Mouse (Mus musculus) hindbrain, embryonic 11.5 days (tissue): Measurements from ENCODE around the gene Selplg. TPM values are rescaled to one million over a fixed set of nuclear protein-coding genes. Genes with fewer than 3 reads are reported as not detected.
"Not testable (repeated sequence)": the region's sequence is repeated elsewhere in the genome, so short reads cannot be mapped to it uniquely, and the experiment has no call there.

Experiments used
- ATAC-seq: fragments of 200-750 bp; cut with Nextera tagmentation; 2 replicates; pipeline ENCODE4 v1.8.0; 2017; ENCODE audit warnings: mild to moderate bottlenecking, moderate TSS enrichment, moderate library complexity; ENCODE audit not compliant: low FRiP score
- DNase-seq: peaks from one replicate; pipeline ENCODE4 v3.0.0-alpha.2; 2015; ENCODE audit warnings: low spot score
- H3K27ac ChIP-seq: fragments of 300-500 bp; sonication (generic); 2 replicates; pipeline ENCODE4 v1.5.1; 2014; ENCODE audit warnings: mild to moderate bottlenecking, low read depth, low read length
- H3K27me3 ChIP-seq: fragments of 300-500 bp; sonication (generic); 2 replicates; pipeline ENCODE4 v1.6.1; 2014; ENCODE audit warnings: mild to moderate bottlenecking, low read length, moderate library complexity, mixed read lengths; ENCODE audit not compliant: control insufficient read depth, insufficient read depth
- H3K36me3 ChIP-seq: fragments of 300-500 bp; sonication (generic); 2 replicates; pipeline ENCODE4 v1.6.1; 2014; ENCODE audit warnings: mild to moderate bottlenecking, low read length, moderate library complexity, mixed read lengths; ENCODE audit not compliant: control insufficient read depth, insufficient read depth
- H3K4me1 ChIP-seq: fragments of 300-500 bp; sonication (generic); replicated peaks from 2 replicates; pipeline ENCODE4 v1.6.1; 2014; ENCODE audit warnings: low read length, mixed read lengths; ENCODE audit not compliant: control insufficient read depth, insufficient read depth
- H3K4me2 ChIP-seq: fragments of 300-500 bp; sonication (generic); replicated peaks from 2 replicates; pipeline ENCODE4 v1.6.1; 2014; ENCODE audit warnings: mild to moderate bottlenecking, low read depth, low read length
- H3K4me3 ChIP-seq: fragments of 300-500 bp; sonication (generic); 2 replicates; pipeline ENCODE4 v1.5.1; 2014; ENCODE audit warnings: low read depth, low read length
- H3K9ac ChIP-seq: fragments of 300-500 bp; sonication (generic); 2 replicates; pipeline ENCODE4 v1.6.1; 2014; ENCODE audit warnings: low read depth, low read length
- H3K9me3 ChIP-seq: fragments of 300-500 bp; sonication (generic); 2 replicates; pipeline ENCODE4 v1.6.1; 2016; ENCODE audit warnings: low read length; ENCODE audit not compliant: control insufficient read depth
- WGBS: fragments of 180-500 bp; shearing (Covaris S2); extraction: QIAGEN DNeasy Blood & Tissue Kit; methylation state at CpG from one replicate; pipeline ENCODE4 v1.1.7; 2014; 5-methylcytosine and 5-hydroxymethylcytosine counted together
- polyA plus RNA-seq: library from polyadenylated mRNA; unstranded; fragments of >200 nt; fragmentation: Nextera tagmentation; extraction: Ambion mirVana; gene quantifications from 2 replicates; pipeline ENCODE4 v1.2.1, GENCODE M21; 2014

Selplg gene
- polyA plus RNA-seq, 1 experiment from 2014 or later, result 1.0 TPM

GRCm38 (mm10) chr5:113784104-113784503 is 48.3 kb downstream of the Selplg start:
- H3K9me3 ChIP-seq, H3K36me3 ChIP-seq, H3K4me1 ChIP-seq, H3K4me3 ChIP-seq, DNase-seq, ATAC-seq, H3K4me2 ChIP-seq, H3K9ac ChIP-seq, H3K27ac ChIP-seq, H3K27me3 ChIP-seq: not testable (repeated sequence)
- WGBS, result 24% methylated on average over 3 of the region's 3 CpGs

GRCm38 (mm10) chr5:113783581-113784001 is 48.9 kb downstream of the Selplg start:
- no peaks in the 10 kb centered on the region for H3K27me3 ChIP-seq
- H3K4me2 ChIP-seq, result no peak overlapping the region
- H3K4me3 ChIP-seq, result no peak overlapping the region
- ATAC-seq (no peak), DNase-seq (peak; percentile 16)
- H3K27ac ChIP-seq, result no peak overlapping the region
- no peaks in the 10 kb centered on the region for H3K9me3 ChIP-seq
- no peaks in the 10 kb centered on the region for H3K4me1 ChIP-seq
- 19% methylated on average over 12 of the region's 12 CpGs for WGBS
- no peaks in the 10 kb centered on the region for H3K36me3 ChIP-seq
- H3K9ac ChIP-seq, result no peak overlapping the region

GRCm38 (mm10) chr5:113782624-113783023 is 49.8 kb downstream of the Selplg start:
- DNase-seq, result no peak
- no peaks in the 10 kb centered on the region for H3K4me1 ChIP-seq
- no peaks in the 10 kb centered on the region for H3K27me3 ChIP-seq
- no peaks in the 10 kb centered on the region for H3K36me3 ChIP-seq
- no peak overlapping the region for H3K27ac ChIP-seq
- no peak overlapping the region for H3K4me3 ChIP-seq
- H3K4me2 ChIP-seq, result no peak overlapping the region
- no peak for ATAC-seq
- no peaks in the 10 kb centered on the region for H3K9me3 ChIP-seq
- no peak overlapping the region for H3K9ac ChIP-seq
- WGBS, result 91% methylated on average over 7 of the region's 7 CpGs

- WGBS, result 78% methylated on average over 7 of the region's 7 CpGs
- no peaks in the 10 kb centered on the region for H3K27me3 ChIP-seq
- no peaks in the 10 kb centered on the region for H3K4me1 ChIP-seq
- no peaks in the 10 kb centered on the region for H3K9me3 ChIP-seq
- H3K4me3 ChIP-seq, result no peak overlapping the region
- no peak for DNase-seq
- H3K36me3 ChIP-seq, result 0 out of 2 replicates have a peak, but pooled peaks cover under 1% of the 10 kb centered on the region
- no peak for ATAC-seq
- H3K9ac ChIP-seq, result no peak overlapping the region
- no peak overlapping the region for H3K4me2 ChIP-seq
- no peak overlapping the region for H3K27ac ChIP-seq
Observed at GRCm38 (mm10) chr5:113781875-113782274, 50.6 kb downstream of the Selplg start.

GRCm38 (mm10) chr5:113781254-113781653 is 51.2 kb downstream of the Selplg start:
- no peak for ATAC-seq
- Histone ChIP-seq H3K27me3 (no peaks in the 10 kb centered on the region), H3K9me3 (no peaks in the 10 kb centered on the region), H3K36me3 (peaks cover 4% of the 10 kb centered on the region), H3K4me1 (no peaks in the 10 kb centered on the region), H3K4me3 (no peak overlapping the region), H3K9ac (no peak overlapping the region), H3K27ac (no peak overlapping the region), H3K4me2 (no peak overlapping the region)
- no peak for DNase-seq
- 79% methylated on average over 7 of the region's 7 CpGs for WGBS

GRCm38 (mm10) chr5:113780763-113781162 is 51.7 kb downstream of the Selplg start:
- H3K36me3 ChIP-seq, result peaks cover 4% of the 10 kb centered on the region
- no peak overlapping the region for H3K27ac ChIP-seq
- WGBS, result 87% methylated on average over 5 of the region's 5 CpGs

GRCm38 (mm10) chr5:113780082-113780752 is 52.2 kb downstream of the Selplg start:
- Histone ChIP-seq H3K4me2 (no peak overlapping the region), H3K4me1 (no peaks in the 10 kb centered on the region), H3K27me3 (no peaks in the 10 kb centered on the region), H3K27ac (no peak overlapping the region), H3K36me3 (peaks cover 4% of the 10 kb centered on the region), H3K9ac (no peak overlapping the region), H3K9me3 (no peaks in the 10 kb centered on the region), H3K4me3 (no peak overlapping the region)
- no peak for DNase-seq
- no peak for ATAC-seq
- 94% methylated on average over 3 of the region's 3 CpGs for WGBS

More at GRCm38 (mm10) chr5:113780763-113781162, 51.7 kb downstream of the Selplg start:
- Histone ChIP-seq H3K9ac (no peak overlapping the region), H3K4me3 (no peak overlapping the region), H3K27me3 (no peaks in the 10 kb centered on the region), H3K4me2 (no peak overlapping the region), H3K9me3 (no peaks in the 10 kb centered on the region), H3K4me1 (no peaks in the 10 kb centered on the region)
- ATAC-seq (no peak), DNase-seq (no peak)

GRCm38 (mm10) chr5:113779569-113779968 is 52.9 kb downstream of the Selplg start:
- Histone ChIP-seq H3K4me2 (no peak overlapping the region), H3K9ac (no peak overlapping the region), H3K9me3 (no peaks in the 10 kb centered on the region), H3K36me3 (peaks cover 4% of the 10 kb centered on the region), H3K4me3 (no peak overlapping the region), H3K4me1 (no peaks in the 10 kb centered on the region), H3K27me3 (no peaks in the 10 kb centered on the region), H3K27ac (no peak overlapping the region)
- ATAC-seq, result no peak
- no peak for DNase-seq
- 77% methylated on average over 5 of the region's 5 CpGs for WGBS

- not testable (repeated sequence) for H3K9me3 ChIP-seq, ATAC-seq, DNase-seq, H3K4me3 ChIP-seq, H3K27ac ChIP-seq, H3K9ac ChIP-seq, H3K4me2 ChIP-seq, H3K27me3 ChIP-seq, H3K4me1 ChIP-seq, H3K36me3 ChIP-seq
- 95% methylated on average over 8 of the region's 8 CpGs for WGBS
Observed at GRCm38 (mm10) chr5:113777728-113778127, 54.7 kb downstream of the Selplg start.
